Mouse (Mus musculus): Measurements from ENCODE around the gene Anp32e.
"Not testable (repeated sequence)": the region's sequence is repeated elsewhere in the genome, so short reads cannot be mapped to it uniquely, and the experiment has no call there.

Anp32e gene

DNA sequence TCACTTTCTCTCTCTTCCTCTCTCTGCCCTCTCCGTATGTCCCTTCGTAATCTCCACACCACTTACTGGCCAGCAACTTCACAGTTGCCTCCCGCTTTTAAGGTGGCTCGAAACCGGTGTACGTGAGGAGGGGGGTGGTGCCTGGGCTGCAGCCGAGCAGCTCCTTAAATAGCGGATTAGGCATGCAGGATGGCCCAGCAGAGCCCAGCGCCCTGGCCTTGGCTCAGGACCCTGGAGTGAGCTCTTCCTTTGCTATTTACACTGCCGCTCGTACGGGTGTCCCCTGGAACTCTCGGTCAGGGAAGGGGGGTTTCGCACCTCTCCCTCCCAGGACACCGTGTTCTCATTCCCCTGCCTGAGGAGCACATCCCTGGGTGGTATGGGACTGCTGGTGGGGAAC, 24.5 kb upstream of the Anp32e start, which contains the start of gene Car14:
Car14 (minus strand) TSS at position 124 of the 400 bp plus-strand sequence.
- no peak for DNase-seq (ENCODE audit: low spot score)

DNA sequence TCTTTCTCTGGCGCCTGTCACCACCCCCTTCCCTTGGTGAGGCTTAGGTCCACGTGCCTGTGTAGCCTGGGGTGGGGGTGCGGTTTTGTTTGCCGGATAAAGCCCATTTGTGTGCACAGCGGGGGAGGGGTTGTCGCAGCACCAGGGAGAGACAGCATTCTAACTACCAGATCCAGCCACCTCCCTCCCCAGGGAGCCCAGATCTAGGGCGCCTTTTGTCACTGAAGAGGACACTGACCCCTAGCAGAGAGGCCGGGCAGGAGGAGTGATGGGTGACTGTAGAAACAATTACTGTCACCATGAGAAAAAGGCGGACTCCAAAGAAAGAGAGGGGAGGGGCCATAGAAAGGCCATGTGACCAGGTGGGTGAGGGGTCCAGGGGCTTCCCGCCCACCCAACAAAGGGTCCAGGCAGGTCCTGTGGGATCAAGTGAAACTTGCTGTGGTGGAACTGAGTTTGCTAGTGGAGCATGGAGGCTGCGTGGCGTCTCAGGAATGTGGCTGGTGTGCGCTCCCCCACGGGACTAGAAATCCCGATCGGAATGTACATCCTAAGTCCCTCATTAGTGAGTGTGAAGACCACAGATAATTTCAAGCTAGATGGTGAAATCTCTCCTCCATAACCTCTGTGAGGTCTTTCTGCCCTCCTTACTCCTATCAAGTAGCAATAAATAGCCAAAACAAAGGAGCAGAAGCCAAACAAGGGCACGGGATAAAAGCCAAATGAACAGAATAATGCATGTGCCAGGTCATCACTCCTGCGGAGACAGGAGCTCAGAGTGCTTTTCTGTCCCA, 23.7 kb upstream of the Anp32e start:
- DNase-seq (ENCODE audit: low spot score), result peak; percentile 80

DNA sequence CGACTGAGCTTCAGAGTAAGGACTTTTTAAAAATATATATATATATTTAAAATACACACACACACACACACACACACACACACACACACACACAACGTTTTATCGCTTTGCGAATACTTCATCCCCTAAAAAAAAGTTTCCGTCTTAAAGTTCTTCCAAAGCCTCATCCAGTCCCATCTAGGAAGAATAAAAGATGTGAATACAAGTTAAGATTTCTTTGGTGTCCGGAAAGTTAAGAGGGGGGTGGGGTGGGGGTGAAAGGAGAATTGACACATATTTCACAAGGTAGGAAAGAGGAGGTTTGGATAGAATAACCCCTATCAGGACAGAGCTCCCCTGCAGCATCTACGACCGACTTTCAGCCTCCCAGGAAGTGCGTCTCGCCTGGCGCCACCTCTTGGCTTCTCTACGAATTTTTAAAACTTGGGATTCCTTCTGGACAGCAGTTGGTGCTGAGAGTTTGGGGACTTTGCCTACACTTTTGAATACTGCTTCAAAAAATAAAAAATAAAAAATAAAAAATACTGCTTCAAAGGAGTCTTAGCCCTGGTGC, 23.0 kb upstream of the Anp32e start:
- DNase-seq (ENCODE audit: low spot score), result peak; percentile 46

DNA sequence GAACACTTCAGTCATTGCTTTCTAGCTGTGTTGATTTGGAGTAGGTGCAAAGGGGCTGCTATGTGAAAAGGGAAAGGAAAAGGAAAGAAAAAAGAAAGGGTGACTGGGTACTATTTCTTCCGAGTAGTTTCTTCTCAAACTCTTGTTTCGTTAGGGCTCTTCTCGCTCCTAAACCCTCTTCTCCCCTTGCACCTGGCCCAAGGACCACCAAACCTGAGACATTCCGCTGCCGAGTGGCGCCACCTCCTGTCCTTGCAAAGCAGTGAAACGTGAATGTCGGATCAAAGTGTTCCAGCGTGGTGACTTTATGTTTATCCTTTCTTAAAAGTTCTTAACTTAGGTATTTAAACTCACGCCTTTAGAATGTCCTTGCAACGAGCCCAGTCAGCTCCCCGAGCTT, 22.2 kb upstream of the Anp32e start:
- DNase-seq (ENCODE audit: low spot score), result no peak

DNA sequence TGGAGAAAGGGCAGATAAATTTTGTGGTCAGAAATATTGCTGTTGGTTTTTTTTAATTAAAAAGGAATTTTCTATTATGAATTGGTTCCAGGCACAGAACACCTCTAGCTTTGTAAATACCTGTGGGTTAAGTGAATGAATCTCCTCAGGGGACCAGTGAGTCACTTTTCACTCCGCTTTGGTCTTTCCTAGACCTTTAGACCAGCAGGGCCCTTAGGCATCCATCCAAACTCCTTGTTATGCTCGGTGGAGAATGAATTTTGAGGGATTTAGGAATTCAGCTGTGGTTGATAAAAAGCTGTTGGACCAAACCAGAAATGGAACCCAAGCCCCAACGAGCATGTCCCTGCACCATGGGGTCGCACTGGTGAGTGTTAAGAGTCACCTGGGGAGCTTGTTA, 21.4 kb upstream of the Anp32e start:
- no peak for DNase-seq (ENCODE audit: low spot score)

DNA sequence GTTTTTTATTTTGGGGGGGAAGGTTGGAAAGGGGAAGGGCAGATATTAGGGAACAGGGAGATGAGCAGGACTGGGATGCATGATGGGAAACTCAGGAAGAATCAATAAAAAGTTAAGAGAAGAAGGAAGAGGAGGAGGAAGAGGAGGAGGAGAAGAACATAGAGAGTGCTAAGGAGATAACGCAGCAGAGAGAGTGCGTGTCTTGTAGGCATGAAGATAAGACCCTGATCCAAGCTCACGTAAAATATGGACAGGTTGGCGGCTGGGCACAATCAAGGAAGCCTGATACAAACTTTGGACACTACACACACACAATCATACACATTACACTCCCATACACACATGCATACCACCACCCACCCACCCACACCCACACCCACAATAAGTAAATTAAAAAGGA, 14.3 kb upstream of the Anp32e start:
- DNase-seq (ENCODE audit: low spot score), result no peak

DNA sequence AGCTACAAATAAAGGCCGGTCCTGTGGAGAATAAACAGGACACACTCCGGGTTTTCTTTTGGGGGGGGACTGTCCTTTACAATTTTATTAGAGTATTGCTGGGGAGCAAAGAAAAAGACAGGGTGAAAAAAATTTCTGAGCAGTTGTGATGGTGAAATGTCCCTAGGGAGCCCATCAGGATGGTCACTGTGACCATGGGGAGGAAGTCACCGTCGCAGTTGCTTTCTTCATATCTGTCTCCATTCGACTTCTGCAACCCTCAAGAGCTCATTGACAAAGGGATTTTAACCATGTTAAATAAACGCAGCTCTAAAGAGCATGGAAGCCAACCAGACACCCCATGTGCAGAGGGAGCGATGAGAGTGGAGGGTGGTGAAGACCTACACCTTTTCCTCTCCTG, 12.3 kb upstream of the Anp32e start:
- no peak for DNase-seq (ENCODE audit: low spot score)

DNA sequence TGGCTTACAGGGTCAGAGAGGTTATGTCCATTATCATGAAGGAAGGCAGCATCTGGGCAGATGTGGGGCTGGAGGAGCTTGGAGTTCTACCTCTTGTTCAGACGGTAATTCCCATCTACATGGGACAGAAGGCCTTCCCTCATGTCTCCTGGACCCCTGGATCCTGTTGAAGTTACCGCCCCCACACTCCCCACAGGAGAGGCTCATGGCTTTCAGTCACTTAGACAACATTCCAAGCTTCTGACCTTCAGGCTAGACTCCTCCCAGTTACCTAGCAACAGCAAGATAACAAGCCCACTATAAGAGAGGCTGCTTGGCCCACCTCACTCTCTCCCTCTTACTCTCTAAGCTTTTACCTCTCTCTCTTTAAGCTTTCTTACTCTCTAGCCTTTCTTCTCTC, 8.5 kb upstream of the Anp32e start:
- DNase-seq (ENCODE audit: low spot score), result not testable (repeated sequence)

DNA sequence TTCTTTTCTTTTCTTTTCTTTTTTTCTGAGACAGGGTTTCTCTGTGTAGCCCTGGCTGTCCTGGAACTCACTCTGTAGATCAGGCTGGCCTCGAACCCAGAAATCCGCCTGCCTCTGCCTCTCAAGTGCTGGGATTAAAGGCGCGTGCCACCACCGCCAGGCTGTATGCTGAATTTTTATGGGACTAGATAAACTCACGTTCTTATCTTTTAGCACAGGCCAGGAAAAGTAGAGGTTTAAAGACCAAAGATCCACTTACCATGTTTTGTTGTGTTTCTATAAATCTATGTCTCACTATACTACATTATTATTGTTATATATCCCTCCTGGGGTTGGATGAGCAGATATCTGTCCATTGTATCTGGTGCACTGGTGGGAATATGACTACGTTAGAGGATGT, 5.6 kb upstream of the Anp32e start:
- DNase-seq (ENCODE audit: low spot score), result not testable (repeated sequence)

DNA sequence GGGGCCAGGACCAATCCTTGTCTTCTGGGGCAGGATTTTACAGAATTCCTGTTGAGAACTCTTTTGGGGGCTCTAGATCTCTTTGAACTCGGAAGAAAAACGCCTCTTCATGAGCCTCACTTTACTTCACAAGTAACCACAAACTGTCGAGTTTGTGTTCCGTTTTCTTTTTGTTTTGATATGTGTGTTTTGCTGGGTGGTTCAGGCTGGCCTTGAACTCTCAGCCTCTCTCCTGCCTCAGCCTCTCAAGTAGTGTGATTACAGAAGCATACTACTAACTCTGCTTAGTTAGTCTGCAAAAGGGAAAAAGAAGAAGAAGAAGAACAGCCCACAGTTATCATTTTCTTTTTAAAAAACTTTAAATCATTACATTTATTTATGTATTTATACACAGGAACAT, 4.9 kb upstream of the Anp32e start:
- DNase-seq (ENCODE audit: low spot score), result no peak

DNA sequence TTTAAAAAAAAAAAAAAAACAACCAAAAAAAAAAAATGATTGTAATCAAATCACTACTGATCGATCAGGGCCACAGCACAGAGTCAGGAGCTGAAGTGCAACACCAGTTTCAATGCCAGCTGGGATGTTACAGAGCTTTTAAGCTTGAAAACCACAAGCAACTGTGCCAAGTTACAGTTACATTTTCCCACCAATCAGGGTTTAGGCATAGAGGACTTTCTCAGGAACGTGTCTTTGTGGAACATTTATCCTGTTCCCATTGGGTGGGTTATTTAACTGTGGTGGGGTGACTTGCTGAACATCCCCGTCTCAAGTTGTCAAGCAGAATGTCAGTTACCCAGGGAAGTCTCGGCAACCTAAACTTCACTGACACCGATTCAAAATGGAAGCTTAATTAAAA, 4.0 kb upstream of the Anp32e start:
- DNase-seq (ENCODE audit: low spot score), result no peak

DNA sequence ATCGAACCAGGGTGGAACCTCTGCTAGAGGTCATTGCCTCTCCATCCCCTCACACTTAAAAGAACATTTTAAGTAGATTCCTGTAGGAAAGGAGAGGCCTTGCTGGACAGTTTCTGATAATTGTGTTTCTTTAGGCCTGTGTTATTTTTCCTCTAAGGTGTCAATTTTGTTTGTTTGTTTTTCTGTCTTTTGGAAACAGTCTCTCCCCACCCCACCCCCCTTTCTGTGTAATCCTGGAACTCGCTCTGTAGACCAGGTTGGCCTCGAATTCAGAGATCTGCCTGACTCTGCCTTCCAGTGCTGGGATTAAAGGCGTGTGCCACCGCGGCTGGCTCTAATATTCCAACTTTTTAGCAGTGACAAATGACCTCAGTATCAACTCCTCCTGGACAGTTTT, 787 bp upstream of the Anp32e start:
- no peak for DNase-seq (ENCODE audit: low spot score)

DNA sequence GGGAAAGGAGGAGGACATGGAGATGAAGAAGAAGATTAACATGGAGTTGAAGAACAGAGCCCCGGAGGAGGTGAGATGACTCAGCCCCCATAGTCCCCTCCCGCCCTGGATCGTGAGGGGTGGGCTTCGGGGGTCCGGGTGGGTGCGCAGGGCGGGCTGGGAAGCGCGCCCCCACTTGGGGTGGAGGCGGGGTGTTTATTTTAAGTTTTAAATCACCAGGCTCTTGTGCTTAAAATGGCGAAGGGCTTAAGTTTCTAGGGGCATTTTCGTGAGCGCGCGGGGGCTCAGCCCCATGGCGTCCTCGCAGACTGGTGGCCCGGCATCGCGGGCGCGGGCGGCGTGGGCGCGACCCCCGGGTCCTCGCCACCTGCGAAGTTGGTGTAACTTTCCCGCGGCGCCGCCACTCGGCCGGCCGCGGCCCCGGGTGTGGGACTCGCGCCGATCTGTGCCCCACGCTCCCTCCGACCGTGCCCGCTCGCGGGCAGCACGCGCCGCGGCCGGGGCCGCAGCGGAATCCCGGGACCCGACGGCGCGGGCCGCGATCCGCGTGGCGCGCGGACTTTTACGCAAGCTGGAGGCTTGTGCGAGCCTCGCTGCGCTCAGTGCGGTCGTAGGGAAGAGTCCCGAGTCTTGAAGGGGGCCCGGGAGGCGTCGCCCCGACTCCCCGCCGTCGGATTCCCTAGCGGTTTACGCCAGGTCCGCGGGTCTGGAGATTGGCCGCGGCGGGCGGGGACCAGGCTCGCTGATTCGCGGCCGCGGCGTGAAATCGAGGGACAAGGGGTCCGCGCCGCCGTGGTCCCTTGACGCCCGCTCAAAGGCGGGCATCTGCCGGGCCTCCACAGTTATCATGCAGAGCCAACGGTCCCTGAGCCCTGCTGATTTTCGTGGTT, 780 bp downstream of the Anp32e start:
- DNase-seq (ENCODE audit: low spot score), result no peak

DNA sequence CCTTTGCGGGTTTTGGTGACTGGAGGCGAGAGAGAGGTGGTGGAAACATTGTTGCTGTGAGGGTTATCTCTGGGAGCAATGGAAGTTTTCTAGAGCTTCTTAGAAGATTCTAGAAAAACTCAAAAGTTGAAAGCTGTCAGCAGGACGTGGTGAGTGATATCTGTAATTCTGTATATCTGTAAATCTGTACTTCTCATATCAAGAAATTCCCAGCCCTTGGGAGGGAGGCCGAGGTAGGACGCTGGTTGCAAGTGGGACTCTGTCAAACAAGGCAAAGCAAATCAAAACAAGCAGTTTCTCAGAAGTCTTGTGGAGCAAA, 1.4 kb downstream of the Anp32e start:
- DNase-seq (ENCODE audit: low spot score), result no peak

DNA sequence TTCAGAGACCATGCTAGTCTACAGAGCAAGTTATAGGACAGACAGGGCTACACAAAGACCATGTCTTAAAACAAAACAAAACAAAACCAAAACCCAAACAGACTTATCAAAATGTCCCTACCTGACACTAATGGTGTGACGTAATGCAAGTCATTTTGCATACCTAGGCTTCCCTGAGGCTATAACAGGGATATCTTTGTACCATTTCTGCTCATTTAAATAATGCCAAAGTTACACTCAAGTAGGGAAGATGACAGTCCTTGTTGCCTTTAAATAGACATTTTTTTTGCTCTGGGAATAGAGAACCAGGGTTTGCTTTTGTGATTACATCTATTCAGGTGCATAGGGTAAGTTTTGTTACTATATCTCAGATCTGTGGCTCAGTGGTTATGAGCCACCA, 2.4 kb downstream of the Anp32e start:
- DNase-seq (ENCODE audit: low spot score), result no peak

DNA sequence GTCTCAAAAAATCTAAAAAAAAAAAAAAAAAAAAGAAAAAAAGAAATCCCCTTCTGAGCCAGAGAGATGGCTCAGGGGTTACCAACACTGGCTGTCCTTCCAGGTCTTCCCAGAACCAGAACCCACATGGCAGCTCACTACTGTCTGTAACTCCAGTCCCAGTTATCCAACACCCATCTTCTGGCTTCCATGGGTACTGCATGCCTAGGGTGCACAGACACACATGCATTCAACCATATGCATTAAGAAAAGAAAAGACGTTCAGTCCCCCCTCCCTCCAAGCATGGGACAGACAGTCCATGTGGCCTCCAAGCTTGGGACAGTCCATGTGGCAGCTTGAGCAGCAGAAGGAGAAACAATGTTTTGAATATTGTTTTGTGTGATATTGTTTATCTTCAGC, 3.1 kb downstream of the Anp32e start:
- no peak for DNase-seq (ENCODE audit: low spot score)

DNA sequence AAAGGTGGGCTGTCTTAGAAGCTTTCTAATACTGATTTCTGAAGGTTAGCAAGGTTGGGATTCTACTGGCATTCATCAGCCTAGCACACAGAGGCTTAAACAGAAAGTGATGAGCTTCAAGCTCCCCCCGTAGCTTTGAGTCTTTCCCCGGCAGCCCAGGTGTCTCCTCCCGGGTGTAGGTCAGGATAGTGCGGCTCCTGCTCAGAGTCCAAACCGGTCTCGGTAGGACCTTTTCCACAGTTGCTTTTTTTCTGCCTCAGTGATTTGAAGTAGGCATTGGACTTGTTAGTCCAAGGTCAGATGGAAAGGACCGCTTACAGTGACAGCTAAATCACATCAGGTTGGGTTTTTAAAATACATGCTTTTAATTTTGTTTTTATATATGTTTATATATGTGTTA, 3.5 kb downstream of the Anp32e start:
- no peak for DNase-seq (ENCODE audit: low spot score)

DNA sequence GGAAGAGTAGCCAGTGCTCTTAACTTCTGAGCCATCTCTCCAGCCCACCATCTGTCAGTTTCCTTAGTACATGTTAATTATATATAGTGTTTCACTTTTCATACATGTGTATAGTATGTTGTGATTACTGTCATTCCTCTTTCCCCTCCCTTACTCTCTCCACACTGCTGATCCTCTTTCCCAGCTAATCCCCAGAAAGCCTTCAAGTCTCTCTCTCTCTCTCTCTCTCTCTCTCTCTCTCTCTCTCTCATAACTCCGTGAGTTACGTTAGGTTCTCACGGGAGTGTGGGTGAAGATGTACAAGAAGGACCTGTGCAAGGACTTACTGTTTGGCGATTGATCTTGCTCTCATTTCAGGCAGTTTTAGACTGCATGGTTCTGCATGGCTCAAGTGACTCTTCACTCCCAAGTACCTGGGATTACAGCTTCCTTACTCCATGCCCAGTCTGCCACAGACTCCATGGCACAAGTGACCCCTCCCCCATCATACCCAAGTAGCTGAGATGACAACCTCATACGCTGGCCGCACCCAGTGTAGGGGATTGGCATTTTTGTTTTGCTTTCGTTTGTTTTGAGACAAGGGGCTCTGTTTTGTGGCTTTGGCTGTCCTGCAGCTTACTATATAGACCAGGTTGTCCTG, 4.2 kb downstream of the Anp32e start:
- DNase-seq (ENCODE audit: low spot score), result no peak

DNA sequence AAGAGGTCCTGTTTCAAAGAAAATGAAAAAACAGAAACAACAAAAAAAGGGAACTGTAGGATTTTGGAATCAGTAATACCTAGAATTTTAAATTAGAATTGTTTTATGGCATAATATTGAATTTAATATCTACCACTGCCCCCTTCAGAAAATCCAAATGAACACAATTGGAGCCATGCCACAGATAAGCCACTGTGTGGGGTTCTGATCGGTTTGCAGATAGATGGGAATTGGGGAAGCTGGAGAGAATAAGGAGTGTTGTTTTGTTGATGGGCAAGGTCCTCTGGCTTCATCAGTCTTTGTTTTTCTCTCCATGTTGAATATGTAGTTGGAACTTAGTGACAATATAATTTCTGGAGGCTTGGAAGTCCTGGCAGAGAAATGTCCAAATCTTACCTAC, 5.4 kb downstream of the Anp32e start:
- DNase-seq (ENCODE audit: low spot score), result no peak

DNA sequence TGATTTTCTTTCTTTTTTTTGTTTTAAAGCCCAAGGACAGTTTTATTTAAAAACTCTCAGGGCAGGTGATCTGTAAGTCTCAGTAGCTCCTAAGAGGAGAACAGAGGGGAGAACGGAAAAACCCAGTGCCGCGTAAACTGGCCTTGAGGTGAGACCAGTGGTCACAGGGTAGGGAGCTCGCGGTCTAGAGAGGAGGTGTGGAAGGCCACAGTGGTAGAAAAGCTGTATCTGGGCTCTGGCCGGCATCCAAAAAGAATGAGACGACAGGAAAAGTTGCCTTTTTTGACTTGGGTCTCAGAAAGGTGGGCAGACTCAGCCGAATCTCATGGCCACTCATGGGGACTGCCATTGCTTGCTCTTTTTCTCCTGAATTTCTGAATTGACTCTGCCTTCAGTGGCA, 9.2 kb downstream of the Anp32e start:
- DNase-seq (ENCODE audit: low spot score), result no peak

DNA sequence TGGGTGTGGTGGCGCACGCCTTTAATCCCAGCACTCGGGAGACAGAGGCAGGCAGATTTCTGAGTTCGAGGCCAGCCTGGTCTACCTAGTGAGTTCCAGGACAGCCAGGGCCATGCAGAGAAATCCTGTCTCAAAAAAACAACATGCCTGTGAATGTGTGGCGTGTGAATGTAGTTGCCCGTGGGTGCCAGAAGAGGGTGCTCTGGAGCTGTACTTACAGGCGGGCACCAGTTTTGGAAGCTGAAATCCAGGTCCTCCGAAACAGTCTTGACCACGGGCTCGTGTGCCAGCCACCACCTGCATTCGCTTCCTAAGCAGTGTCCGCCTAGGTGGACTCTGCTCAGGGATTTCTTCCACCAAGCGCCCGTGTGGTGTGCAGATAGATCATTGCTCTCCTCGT, 9.8 kb downstream of the Anp32e start:
- no peak for DNase-seq (ENCODE audit: low spot score)

DNA sequence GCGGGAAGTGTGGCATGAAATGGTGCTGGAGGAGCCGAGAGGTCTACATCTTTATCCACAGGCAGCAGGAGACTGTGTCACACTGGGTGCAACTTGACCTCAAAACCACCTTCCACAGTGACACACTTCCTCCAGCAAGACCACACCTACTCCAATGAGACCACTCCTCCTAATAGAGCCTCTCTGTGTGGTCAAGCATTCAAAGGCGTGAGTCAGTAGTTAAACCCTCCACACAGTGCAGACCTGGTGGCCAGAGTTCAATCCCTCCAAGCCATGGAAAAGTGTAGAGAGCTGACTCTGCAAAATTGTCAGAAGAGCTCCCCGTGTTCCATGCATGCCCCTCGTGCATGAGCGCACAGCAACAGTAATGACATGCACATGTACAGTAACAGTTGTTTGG, 13.7 kb downstream of the Anp32e start:
- no peak for DNase-seq (ENCODE audit: low spot score)

DNA sequence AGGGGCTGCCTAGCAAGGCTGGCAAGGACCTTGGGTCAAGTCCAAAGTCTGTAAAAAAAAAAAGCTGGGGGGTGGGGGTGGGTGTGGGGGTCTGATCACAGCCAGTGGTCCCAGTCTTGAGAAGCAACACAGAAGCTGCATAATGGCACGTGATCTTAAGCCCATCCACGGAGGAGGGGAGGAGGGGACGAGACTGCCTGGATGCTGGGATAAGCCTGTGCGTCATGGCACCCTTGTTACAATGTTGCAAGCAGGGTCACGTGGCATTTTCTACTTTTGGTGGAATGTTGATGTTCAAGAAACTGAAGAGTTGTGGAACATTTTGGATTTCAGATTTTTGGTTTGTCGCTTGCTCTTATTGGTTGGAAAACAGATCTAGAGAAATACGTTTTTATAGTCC, 14.2 kb downstream of the Anp32e start:
- DNase-seq (ENCODE audit: low spot score), result no peak
